Mouse (Mus musculus) CH12.LX (cell line): ENCODE measurements around the gene Dag1. TPM values are rescaled to one million over a fixed set of nuclear protein-coding genes. Genes with fewer than 3 reads are reported as not detected.

Experiments
- DNase-seq: peaks from one replicate; pipeline ENCODE4 v3.0.0-alpha.2; 2013; ENCODE audit errors: extremely low read depth
- H3K27ac ChIP-seq: 2 replicates; pipeline ENCODE4 v1.5.1; 2012; ENCODE audit warnings: low read depth, mild to moderate bottlenecking, control low read depth, moderate library complexity; ENCODE audit not compliant: insufficient read depth
- H3K27me3 ChIP-seq: replicated peaks from 2 replicates; pipeline ENCODE3; 2012; ENCODE audit warnings: inconsistent platforms
- H3K36me3 ChIP-seq, 2 experiments: replicated peaks in 1 of 2; 2 replicates each; pipeline versions ENCODE3 to v1.6.1; 2012; ENCODE audit warnings: inconsistent platforms in 1 of 2, low read length in 1 of 2, mild to moderate bottlenecking in 1 of 2, mixed read lengths in 1 of 2, moderate library complexity in 1 of 2; ENCODE audit not compliant: control insufficient read depth in 1 of 2, insufficient read depth in 1 of 2
- H3K4me1 ChIP-seq, 2 experiments: 2 replicates each; pipeline ENCODE4 v1.6.1; 2012; ENCODE audit warnings: inconsistent platforms in 1 of 2, moderate library complexity in 1 of 2; ENCODE audit not compliant: insufficient read depth in 2 of 2, control insufficient read depth in 1 of 2
- H3K4me2 ChIP-seq: 2 replicates; pipeline ENCODE4 v1.6.1; 2012; ENCODE audit warnings: low read depth, mild to moderate bottlenecking, control low read depth; ENCODE audit not compliant: poor library complexity, insufficient read depth, severe bottlenecking
- H3K4me3 ChIP-seq, 3 experiments: fragments of 150-350 bp in 1 of 3; sonication (generic) in 1 of 3; replicated peaks in 1 of 3; 2 replicates each; pipeline versions ENCODE3 to v1.5.1; 2011 to 2012; ENCODE audit warnings: low read depth in 2 of 3, low read length in 2 of 3, mild to moderate bottlenecking in 2 of 3, moderate library complexity in 2 of 3, control low read depth in 1 of 3, improper control_type of control experiment in 1 of 3, inconsistent platforms in 1 of 3, mixed read lengths in 1 of 3; ENCODE audit not compliant: poor library complexity in 1 of 3
- H3K79me2 ChIP-seq: replicated peaks from 2 replicates; pipeline ENCODE4 v1.6.1; 2012; ENCODE audit warnings: mild to moderate bottlenecking, moderate library complexity; ENCODE audit not compliant: control insufficient read depth, poor library complexity, insufficient read depth, severe bottlenecking; ENCODE audit errors: extremely low read depth
- H3K9ac ChIP-seq: 2 replicates; pipeline ENCODE4 v1.6.1; 2012; ENCODE audit warnings: low read depth, mild to moderate bottlenecking, control low read depth, moderate library complexity; ENCODE audit not compliant: insufficient read depth
- H3K9me3 ChIP-seq: replicated peaks from 2 replicates; pipeline ENCODE3; 2012; ENCODE audit warnings: low read length, inconsistent platforms, mixed read lengths
- BHLHE40 ChIP-seq: IDR thresholded peaks from 2 replicates; pipeline ENCODE4 v1.6.1; 2011; ENCODE audit warnings: mild to moderate bottlenecking, low read depth, low read length, improper control_type of control experiment
- CHD2 ChIP-seq: IDR thresholded peaks from 2 replicates; pipeline ENCODE4 v1.6.1; 2011; ENCODE audit warnings: low read length, improper control_type of control experiment
- E2F4 ChIP-seq: IDR thresholded peaks from 2 replicates; pipeline ENCODE4 v1.6.1; 2011; ENCODE audit warnings: low read depth, low read length, improper control_type of control experiment; ENCODE audit not compliant: insufficient replicate concordance
- ELF1 ChIP-seq: IDR thresholded peaks from 2 replicates; pipeline ENCODE4 v1.6.1; 2014; ENCODE audit warnings: low read depth, mild to moderate bottlenecking, inconsistent platforms, low read length, improper control_type of control experiment
- EP300 ChIP-seq: IDR thresholded peaks from 2 replicates; pipeline ENCODE4 v1.6.1; 2011; ENCODE audit warnings: low read length, improper control_type of control experiment
- ETS1 ChIP-seq: conservative IDR thresholded peaks from 2 replicates; pipeline ENCODE4 v1.6.1; 2012; ENCODE audit warnings: low read depth, mild to moderate bottlenecking, inconsistent platforms, low read length, improper control_type of control experiment, moderate library complexity
- GABPA ChIP-seq: IDR thresholded peaks from 2 replicates; pipeline ENCODE4 v1.6.1; 2012; ENCODE audit warnings: low read depth, low read length, improper control_type of control experiment, inconsistent platforms; ENCODE audit not compliant: insufficient replicate concordance
- HCFC1 ChIP-seq: IDR thresholded peaks from 2 replicates; pipeline ENCODE4 v1.6.1; 2012; ENCODE audit warnings: low read depth, mild to moderate bottlenecking, inconsistent platforms, low read length, improper control_type of control experiment
- JUN ChIP-seq: IDR thresholded peaks from 2 replicates; pipeline ENCODE4 v1.6.1; 2011; ENCODE audit warnings: low read depth, mild to moderate bottlenecking, low read length, improper control_type of control experiment, moderate library complexity; ENCODE audit not compliant: insufficient read depth
- KAT2A ChIP-seq: IDR thresholded peaks from 2 replicates; pipeline ENCODE4 v1.6.1; 2012; ENCODE audit warnings: low read length, improper control_type of control experiment, inconsistent platforms; ENCODE audit not compliant: insufficient replicate concordance
- MAFK ChIP-seq: IDR thresholded peaks from 2 replicates; pipeline ENCODE4 v1.6.1; 2011; ENCODE audit warnings: low read length, improper control_type of control experiment; ENCODE audit not compliant: insufficient replicate concordance
- MAZ ChIP-seq: IDR thresholded peaks from 2 replicates; pipeline ENCODE4 v1.6.1; 2012; ENCODE audit warnings: low read depth, mild to moderate bottlenecking, inconsistent platforms, low read length, improper control_type of control experiment, moderate library complexity
- MEF2A ChIP-seq: IDR thresholded peaks from 2 replicates; pipeline ENCODE4 v1.6.1; 2014; ENCODE audit warnings: low read depth, mild to moderate bottlenecking, inconsistent platforms, low read length, improper control_type of control experiment, borderline replicate concordance
- MXI1 ChIP-seq: IDR thresholded peaks from 2 replicates; pipeline ENCODE4 v1.6.1; 2011; ENCODE audit warnings: mild to moderate bottlenecking, low read depth, low read length, improper control_type of control experiment
- MYC ChIP-seq: IDR thresholded peaks from 2 replicates; pipeline ENCODE4 v1.6.1; 2011; ENCODE audit warnings: low read depth, mild to moderate bottlenecking, improper control_type of control experiment, low read length
- NELFE ChIP-seq: IDR thresholded peaks from 2 replicates; pipeline ENCODE4 v1.6.1; 2011; ENCODE audit warnings: low read depth, low read length, improper control_type of control experiment
- NRF1 ChIP-seq: IDR thresholded peaks from 2 replicates; pipeline ENCODE4 v1.6.1; 2014; ENCODE audit warnings: low read depth, mild to moderate bottlenecking, inconsistent platforms, low read length, improper control_type of control experiment, moderate library complexity
- PAX5 ChIP-seq: IDR thresholded peaks from 2 replicates; pipeline ENCODE4 v1.6.1; 2012; ENCODE audit warnings: low read length, inconsistent platforms, mixed read lengths
- POLR2A ChIP-seq: IDR thresholded peaks from 2 replicates; pipeline ENCODE4 v1.6.1; 2011; ENCODE audit warnings: low read depth, mild to moderate bottlenecking, improper control_type of control experiment, low read length
- POLR2AphosphoS2 ChIP-seq: IDR thresholded peaks from 2 replicates; pipeline ENCODE4 v1.6.1; 2011; ENCODE audit warnings: low read depth, low read length, improper control_type of control experiment
- RAD21 ChIP-seq: IDR thresholded peaks from 2 replicates; pipeline ENCODE4 v1.6.1; 2011; ENCODE audit warnings: low read depth, mild to moderate bottlenecking, low read length, improper control_type of control experiment, moderate library complexity
- SIN3A ChIP-seq: IDR thresholded peaks from 2 replicates; pipeline ENCODE4 v1.6.1; 2012; ENCODE audit warnings: low read length, improper control_type of control experiment, inconsistent platforms
- TBP ChIP-seq: conservative IDR thresholded peaks from 2 replicates; pipeline ENCODE4 v1.6.1; 2011; ENCODE audit warnings: low read depth, low read length, improper control_type of control experiment
- TCF12 ChIP-seq: IDR thresholded peaks from 2 replicates; pipeline ENCODE4 v1.6.1; 2014; ENCODE audit warnings: low read depth, mild to moderate bottlenecking, inconsistent platforms, low read length, improper control_type of control experiment
- UBTF ChIP-seq: IDR thresholded peaks from 2 replicates; pipeline ENCODE4 v1.6.1; 2012; ENCODE audit warnings: low read depth, mild to moderate bottlenecking, inconsistent platforms, low read length, improper control_type of control experiment, moderate library complexity
- USF1 ChIP-seq: IDR thresholded peaks from 2 replicates; pipeline ENCODE4 v1.6.1; 2014; ENCODE audit warnings: low read depth, mild to moderate bottlenecking, inconsistent platforms, low read length, improper control_type of control experiment
- USF2 ChIP-seq: conservative IDR thresholded peaks from 2 replicates; pipeline ENCODE4 v1.6.1; 2011; ENCODE audit warnings: low read depth, low read length, improper control_type of control experiment
- ZMIZ1 ChIP-seq: IDR thresholded peaks from 2 replicates; pipeline ENCODE4 v1.6.1; 2012; ENCODE audit warnings: low read depth, mild to moderate bottlenecking, inconsistent platforms, low read length, improper control_type of control experiment
- ZNF384 ChIP-seq: IDR thresholded peaks from 2 replicates; pipeline ENCODE4 v1.6.1; 2012; ENCODE audit warnings: low read depth, low read length, improper control_type of control experiment, inconsistent platforms
- dilution Hi-C: fragments of 300-500 bp; cut with MboI; formaldehyde crosslinking; loops from 2 replicates; pipeline ENCODE4 v1.14.3; 2020; ENCODE audit warnings: low sequenced_read_pairs; ENCODE audit not compliant: extremely low pct_unique_long_range_greater_than_20kb, extremely low pct_ligation_motif_present
- in situ Hi-C: fragments of 300-500 bp; cut with MboI; formaldehyde crosslinking; loops from 3 replicates; pipeline ENCODE4 v1.14.3; 2019; ENCODE audit warnings: low sequenced_read_pairs, low pct_ligation_motif_present, low pct_unique_long_range_greater_than_20kb, mixed read lengths
- polyA plus RNA-seq: library from polyadenylated mRNA; unstranded; fragments of >175 nt; gene quantifications from 2 replicates; pipeline ENCODE4 v1.2.1, GENCODE M21; 2012; ENCODE audit warnings: low read depth; ENCODE audit not compliant: insufficient read length
- total RNA-seq, 2 experiments: library from RNA; depleted of rRNA; stranded (reverse); fragments of 300-350 nt in 1 of 2; fragments of >200 nt in 1 of 2; gene quantifications; 2 replicates each; pipeline ENCODE4 v1.2.3; 2012 to 2014

The Dag1 gene
- total and polyA plus RNA-seq, 3 experiments, result 1.7 to 5.7 (median 3.9) TPM

DNA sequence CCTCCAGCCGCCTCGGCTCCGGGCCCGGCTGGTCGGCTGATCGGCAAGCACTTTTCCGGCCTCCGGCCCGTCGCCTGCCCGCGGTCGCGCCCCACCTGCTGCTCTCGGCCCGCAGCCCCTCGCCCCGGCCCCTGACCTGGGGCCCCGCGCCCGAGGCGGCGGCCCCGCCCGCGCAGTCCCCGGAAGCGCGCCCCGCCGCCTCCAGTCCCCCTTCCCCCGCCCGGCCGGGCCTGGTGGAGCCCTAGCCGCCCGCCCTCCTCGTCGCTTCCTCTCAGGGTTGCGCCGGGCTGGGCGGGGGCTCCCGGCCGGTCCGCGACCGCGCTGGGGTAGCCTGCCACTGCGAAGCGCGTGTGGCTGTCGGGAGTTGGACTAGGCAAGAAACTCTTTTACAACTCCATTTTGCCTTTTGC is 42.8 kb upstream of the Dag1 start:
- dilution Hi-C loops (no loop called here), in situ Hi-C loops (no loop called here)
- no peak overlapping the region for H3K4me2 ChIP-seq
- peak overlapping the region; percentile 90 for H3K27ac ChIP-seq
- H3K9ac ChIP-seq, result peak overlapping the region; percentile 78
- peaks cover 14 to 35% of the 10 kb centered on the region in 2 experiments for H3K36me3 ChIP-seq
- H3K79me2 ChIP-seq, result peaks cover 43% of the 10 kb centered on the region
- TF ChIP-seq TCF12 (peak; percentile 68; the same call in 1 of the 2 replicates), POLR2A (no peak; the same call in 1 of the 2 replicates), CHD2 (no peak), ZMIZ1 (no peak), MEF2A (peak; percentile 50; the same call in 1 of the 2 replicates), SIN3A (peak; percentile 40), ELF1 (peak; percentile 77), KAT2A (0 out of 2 replicates have a peak, but pooled peaks have one; percentile 41), HCFC1 (peak; percentile 49), UBTF (peak; percentile 99), JUN (no peak), MXI1 (peak; percentile 84)
- H3K9me3 ChIP-seq, result no peaks in the 10 kb centered on the region
- H3K27me3 ChIP-seq, result no peaks in the 10 kb centered on the region
- peak; percentile 72 for DNase-seq
- peak overlapping the region; percentile 68 to 80 (median 71) for H3K4me3 ChIP-seq
- peaks cover 5 to 55% of the 10 kb centered on the region in 2 experiments; a peak in 3 of 4 replicates for H3K4me1 ChIP-seq

DNA sequence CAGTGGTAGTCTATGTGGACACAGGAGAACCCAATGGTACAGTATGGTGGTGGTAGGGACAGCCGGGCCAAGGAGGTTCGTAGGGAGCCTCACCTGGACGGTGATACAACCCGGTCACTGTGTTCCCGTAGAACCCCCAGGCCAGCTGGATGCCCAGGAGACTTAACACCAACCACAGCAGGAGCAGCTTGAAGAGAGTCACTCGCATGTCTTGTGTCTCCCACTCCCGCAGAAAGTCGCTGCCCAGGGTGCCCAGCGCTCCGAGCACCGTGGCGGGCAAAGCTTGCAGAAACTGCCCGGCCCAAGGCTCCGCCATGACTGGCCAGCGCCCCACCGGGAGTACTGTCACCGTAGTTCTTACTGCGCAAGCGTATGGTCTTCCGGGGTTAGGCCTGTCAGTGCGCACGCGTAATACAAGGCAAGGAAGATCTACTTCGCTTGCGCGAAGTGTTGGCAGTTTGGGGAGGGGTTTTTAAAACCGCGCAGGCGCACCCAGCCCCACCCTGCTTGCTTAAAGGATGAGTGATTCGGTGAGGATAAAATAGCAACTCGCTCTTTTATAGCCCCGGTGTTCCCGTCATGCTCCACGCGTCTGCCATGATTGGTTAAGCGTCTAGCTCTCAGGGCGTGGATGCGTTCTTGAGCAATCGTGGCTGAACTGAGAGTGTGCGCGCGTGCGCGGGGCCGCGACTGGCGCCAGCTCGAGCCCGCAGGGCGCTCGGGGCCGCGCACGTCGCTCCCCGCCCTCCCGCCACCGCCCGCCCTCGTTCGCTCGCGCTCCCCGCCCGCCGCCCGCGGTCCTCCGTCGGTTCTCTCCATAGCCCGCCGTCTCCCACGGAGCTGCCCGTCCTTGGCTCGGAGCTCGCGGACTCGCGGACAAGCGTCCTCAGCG is 42.1 kb upstream of the Dag1 start, which contains the start of the genes Rhoa and Tcta:
TSS of gene Rhoa (plus strand) at position 501 of the 892 bp plus-strand sequence.
TSS of gene Tcta (minus strand) at position 532 of the 892 bp plus-strand sequence.
- H3K36me3 ChIP-seq, result peaks cover 17 to 36% of the 10 kb centered on the region in 2 experiments
- dilution Hi-C loops (no loop called here), in situ Hi-C loops (no loop called here)
- H3K4me2 ChIP-seq, result peak within 1 kb of the TSS; percentile 68
- DNase-seq, result peak; percentile 100
- H3K27ac ChIP-seq, result peak within 1 kb of the TSS; percentile 90
- H3K9ac ChIP-seq, result peak within 1 kb of the TSS; percentile 80
- H3K79me2 ChIP-seq, result peaks cover 36% of the 10 kb centered on the region
- H3K4me1 ChIP-seq, result peaks cover 3 to 48% of the 10 kb centered on the region in 2 experiments; a peak in 3 of 4 replicates
- peak within 1 kb of the TSS; percentile 71 to 98 (median 81) for H3K4me3 ChIP-seq
- no peaks in the 10 kb centered on the region for H3K27me3 ChIP-seq
- no peaks in the 10 kb centered on the region for H3K9me3 ChIP-seq
- TF ChIP-seq NELFE (peak; percentile 96), ETS1 (0 out of 2 replicates have a peak, but pooled peaks have one; percentile 8), RAD21 (no peak), MAFK (0 out of 2 replicates have a peak, but pooled peaks have one; percentile 8), ZNF384 (no peak), KAT2A (no peak), GABPA (no peak), ELF1 (peak; percentile 97), CHD2 (no peak), EP300 (no peak), BHLHE40 (no peak), NRF1 (peak; percentile 93), USF2 (no peak), MAZ (peak; percentile 82), E2F4 (no peak; the same call in 1 of the 2 replicates), MEF2A (peak; percentile 97), PAX5 (no peak), POLR2AphosphoS2 (peak; percentile 88), USF1 (no peak), TBP (peak; percentile 98), MYC (0 out of 2 replicates have a peak, but pooled peaks have one; percentile 70)
